Comparison of ENCODE assay signal across 9 mouse cellular contexts in the genomic region with DNA sequence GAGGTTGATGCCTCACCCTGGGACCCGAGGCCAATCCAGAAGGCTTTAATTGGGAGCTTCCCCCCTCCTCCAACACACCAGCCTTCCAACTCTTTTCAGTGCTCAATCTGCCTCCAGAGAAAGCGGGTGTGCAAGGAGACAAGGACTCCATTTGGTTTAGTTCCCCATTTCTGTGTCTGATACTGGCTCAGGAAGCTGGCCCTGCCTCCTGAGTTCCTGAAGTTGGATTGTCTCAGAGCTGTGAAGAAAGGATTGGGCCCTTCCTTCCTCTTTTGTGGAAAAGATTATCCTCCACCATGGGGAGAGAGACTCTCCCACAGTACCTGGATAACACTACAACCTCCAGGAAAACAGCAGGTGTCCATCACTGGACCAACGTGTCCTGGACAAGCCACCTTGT. TPM values are rescaled to one million over a fixed set of nuclear protein-coding genes. Genes with fewer than 3 reads are reported as not detected.
DNase-seq lines count a peak whose midpoint lies in the region; ATAC-seq and TF ChIP-seq lines count a peak whose summit lies in the region.
"Had no signal": no experiment of that assay in that cellular context is flagged by ENCODE, and none has a peak within 500 bp of the region (broad histone marks: within the 10 kb centered on the region; RNA-seq: fewer than 3 reads in every experiment).

No protein-coding gene starts in this region.

- H3K4me2 ChIP-seq in kidney, embryonic 16.5 days (replicated peaks; ENCODE audit: low read depth, low read length) = peak overlapping the region; percentile 70; the same call in 1 of the 2 replicates
- H3K4me2 ChIP-seq in forebrain, embryonic 13.5 days = peak overlapping the region; percentile 65
- H3K4me2 ChIP-seq in limb, embryonic 11.5 days (ENCODE audit: low read depth, severe bottlenecking) = peak overlapping the region; percentile 58; the same call in 1 of the 2 replicates
- H3K4me2 ChIP-seq in neural tube, embryonic 12.5 days (replicated peaks) = peak overlapping the region; percentile 63

- H3K27ac ChIP-seq in kidney, embryonic 16.5 days (ENCODE audit: low read length) = no peak overlapping the region
- H3K27ac ChIP-seq in forebrain, embryonic 13.5 days = no peak overlapping the region
- no peak overlapping the region for H3K27ac ChIP-seq in limb, embryonic 11.5 days (replicated peaks; ENCODE audit: low read depth, low read length)
- no peak overlapping the region for H3K27ac ChIP-seq in neural tube, embryonic 12.5 days
- H3K27ac ChIP-seq in cerebellum, adult 2 months (ENCODE audit: insufficient read depth, low read length) = no peak overlapping the region
- no peak overlapping the region for H3K27ac ChIP-seq in thymus, adult 2 months (ENCODE audit: control insufficient read depth, insufficient read depth, low read length)

- H3K36me3 ChIP-seq in kidney, embryonic 16.5 days (ENCODE audit: insufficient read depth, low read length) = no peaks in the 10 kb centered on the region
- H3K36me3 ChIP-seq in forebrain, embryonic 13.5 days (ENCODE audit: poor library complexity, severe bottlenecking) = no peaks in the 10 kb centered on the region
- no peaks in the 10 kb centered on the region for H3K36me3 ChIP-seq in limb, embryonic 11.5 days (ENCODE audit: control insufficient read depth, insufficient read depth, low read length)
- no peaks in the 10 kb centered on the region for H3K36me3 ChIP-seq in neural tube, embryonic 12.5 days
- no peaks in the 10 kb centered on the region for H3K36me3 ChIP-seq in thymus, adult 2 months (ENCODE audit: control insufficient read depth, insufficient read depth, low read length)

- H3K9ac ChIP-seq in kidney, embryonic 16.5 days (replicated peaks; ENCODE audit: low read length) = no peak overlapping the region
- H3K9ac ChIP-seq in forebrain, embryonic 13.5 days = no peak overlapping the region
- H3K9ac ChIP-seq in limb, embryonic 11.5 days (ENCODE audit: low read length) = no peak overlapping the region
- H3K9ac ChIP-seq in neural tube, embryonic 12.5 days = no peak overlapping the region

- DNase-seq in kidney, adult 11 months = no peak
- DNase-seq in limb, embryonic 11.5 days (ENCODE audit: low spot score) = no peak
- no peak for DNase-seq in cerebellum, adult 2 months
- DNase-seq in spleen, postnatal 4 days (ENCODE audit: low spot score in 2 of 2) = no peak
- no peak for DNase-seq in thymus, adult 2 months
- DNase-seq: kidney, adult 2 months had no signal

- H3K27me3 ChIP-seq in kidney, embryonic 16.5 days (ENCODE audit: insufficient read depth, low read length) = peaks cover 51% of the 10 kb centered on the region
- H3K27me3 ChIP-seq in forebrain, embryonic 13.5 days = peaks cover 5% of the 10 kb centered on the region; the same call in 1 of the 2 replicates
- H3K27me3 ChIP-seq in limb, embryonic 11.5 days (ENCODE audit: control insufficient read depth, insufficient read depth, low read length) = peaks cover 19% of the 10 kb centered on the region
- peaks cover 17% of the 10 kb centered on the region; the same call in 1 of the 2 replicates for H3K27me3 ChIP-seq in neural tube, embryonic 12.5 days (replicated peaks)
- H3K27me3 ChIP-seq in cerebellum, adult 2 months (ENCODE audit: control insufficient read depth, insufficient read depth, low read length) = no peaks in the 10 kb centered on the region
- no peaks in the 10 kb centered on the region; the same call in 1 of the 2 replicates for H3K27me3 ChIP-seq in thymus, adult 2 months (ENCODE audit: control insufficient read depth, insufficient read depth, low read length)

- TF ChIP-seq POLR2A in cerebellum, adult 2 months (IDR thresholded peaks at IDR 0.05; ENCODE audit: borderline replicate concordance, insufficient read depth, low read length) = no peak
- TF ChIP-seq POLR2A in thymus, adult 2 months (IDR thresholded peaks at IDR 0.05; ENCODE audit: control insufficient read depth, extremely low read depth, insufficient read depth, low read length, poor library complexity) = no peak

- peaks cover 9% of the 10 kb centered on the region for H3K4me1 ChIP-seq in kidney, embryonic 16.5 days (ENCODE audit: insufficient read depth, low read length)
- peaks cover 16% of the 10 kb centered on the region; the same call in 1 of the 2 replicates for H3K4me1 ChIP-seq in forebrain, embryonic 13.5 days
- no peaks in the 10 kb centered on the region for H3K4me1 ChIP-seq in limb, embryonic 11.5 days (ENCODE audit: control insufficient read depth, insufficient read depth, low read length)
- H3K4me1 ChIP-seq in neural tube, embryonic 12.5 days = peaks cover 8% of the 10 kb centered on the region
- 0 out of 2 replicates have a peak, but pooled peaks cover 3% of the 10 kb centered on the region for H3K4me1 ChIP-seq in cerebellum, adult 2 months (ENCODE audit: control insufficient read depth, insufficient read depth, low read length)
- no peaks in the 10 kb centered on the region; the same call in 1 of the 2 replicates for H3K4me1 ChIP-seq in thymus, adult 2 months (replicated peaks; ENCODE audit: control insufficient read depth, insufficient read depth, low read length)

- TF ChIP-seq CTCF in cerebellum, adult 2 months (IDR thresholded peaks at IDR 0.05; ENCODE audit: borderline replicate concordance, insufficient read depth, low read depth, low read length) = no peak
- no peak for TF ChIP-seq CTCF in thymus, adult 2 months (IDR thresholded peaks at IDR 0.05; ENCODE audit: borderline replicate concordance, control insufficient read depth, extremely low read depth, insufficient read depth, low read length, poor library complexity)

- no peak overlapping the region for H3K4me3 ChIP-seq in kidney, embryonic 16.5 days (ENCODE audit: low read length)
- H3K4me3 ChIP-seq in forebrain, embryonic 13.5 days = peak overlapping the region; percentile 35; the same call in 1 of the 2 replicates
- H3K4me3 ChIP-seq in limb, embryonic 11.5 days (ENCODE audit: low read depth, low read length) = no peak overlapping the region
- no peak overlapping the region for H3K4me3 ChIP-seq in neural tube, embryonic 12.5 days
- H3K4me3 ChIP-seq in cerebellum, adult 2 months (replicated peaks; ENCODE audit: insufficient read depth, low read depth, low read length) = no peak overlapping the region
- no peak overlapping the region for H3K4me3 ChIP-seq in thymus, adult 2 months (ENCODE audit: control insufficient read depth, insufficient read depth, low read length)

- WGBS in kidney, embryonic 16.5 days = 31% methylated on average over 3 of the region's 3 CpGs
- 27% methylated on average over 3 of the region's 3 CpGs for WGBS in forebrain, embryonic 13.5 days
- WGBS in limb, embryonic 11.5 days = 29% methylated on average over 3 of the region's 3 CpGs
- WGBS in neural tube, embryonic 12.5 days = 31% methylated on average over 3 of the region's 3 CpGs
- WGBS in cerebellum, adult 2 months = 45% methylated on average over 3 of the region's 3 CpGs
- WGBS in thymus, adult 2 months = 11% methylated on average over 3 of the region's 3 CpGs

- no peaks in the 10 kb centered on the region for H3K9me3 ChIP-seq in kidney, embryonic 16.5 days (ENCODE audit: low read length)
- H3K9me3 ChIP-seq in forebrain, embryonic 13.5 days (replicated peaks) = no peaks in the 10 kb centered on the region
- no peaks in the 10 kb centered on the region for H3K9me3 ChIP-seq in limb, embryonic 11.5 days (ENCODE audit: control insufficient read depth, low read length)
- no peaks in the 10 kb centered on the region for H3K9me3 ChIP-seq in neural tube, embryonic 12.5 days

- ATAC-seq in kidney, embryonic 16.5 days (ENCODE audit: low FRiP score, low TSS enrichment) = no peak; the same call in 1 of the 2 replicates
- peak; percentile 23; the same call in 1 of the 2 replicates for ATAC-seq in forebrain, embryonic 13.5 days
- ATAC-seq in limb, embryonic 11.5 days (ENCODE audit: insufficient number of reproducible peaks, low FRiP score, low TSS enrichment, low read depth) = no peak
- no peak for ATAC-seq in neural tube, embryonic 12.5 days (ENCODE audit: low FRiP score, low read depth)

RNA-seq across cellular contexts. Expression of a gene that starts 10.7 kb away (rescaled TPM):
- 54.3 and 68.2 TPM in 2 replicates for polyA plus RNA-seq in kidney, embryonic 16.5 days (2015; fragmentation: Nextera tagmentation; extraction: Ambion mirVana)
- 6.2 and 7.5 TPM in 2 replicates for polyA plus RNA-seq in forebrain, embryonic 13.5 days (2015; fragmentation: Nextera tagmentation; extraction: Ambion mirVana)
- polyA plus RNA-seq in limb, embryonic 11.5 days (2014; fragmentation: Nextera tagmentation; extraction: Ambion mirVana) = not detected in 2 replicates
- polyA plus RNA-seq in neural tube, embryonic 12.5 days (2016; fragmentation: Nextera tagmentation; extraction: Ambion mirVana) = 3.3 and 3.6 TPM in 2 replicates
- 0.13 and 0.19 TPM in 2 replicates for polyA plus RNA-seq in cerebellum, adult 2 months (2012; rRNA removed)
- 0.56 and 1.2 TPM in 2 replicates for polyA plus RNA-seq in thymus, adult 2 months (2012; rRNA removed)

RNA-seq across cellular contexts. Expression of a gene that starts 53.2 kb away (rescaled TPM):
- polyA plus RNA-seq in kidney, embryonic 16.5 days (2015; fragmentation: Nextera tagmentation; extraction: Ambion mirVana) = 8.8 and 9.7 TPM in 2 replicates
- 7.6 and 8.1 TPM in 2 replicates for polyA plus RNA-seq in forebrain, embryonic 13.5 days (2015; fragmentation: Nextera tagmentation; extraction: Ambion mirVana)
- polyA plus RNA-seq in limb, embryonic 11.5 days (2014; fragmentation: Nextera tagmentation; extraction: Ambion mirVana) = 18.7 and 19.8 TPM in 2 replicates
- polyA plus RNA-seq in neural tube, embryonic 12.5 days (2016; fragmentation: Nextera tagmentation; extraction: Ambion mirVana) = 9.1 TPM in 2 replicates
- polyA plus RNA-seq in cerebellum, adult 2 months (2012; rRNA removed) = 0.05 and 0.10 TPM in 2 replicates
- 7.7 and 12.0 TPM in 2 replicates for polyA plus RNA-seq in thymus, adult 2 months (2012; rRNA removed)
